Mouse (Mus musculus) adrenal gland, postnatal 14 days (tissue): ENCODE results near the gene Tmem266. TPM values are rescaled to one million over a fixed set of nuclear protein-coding genes. Genes with fewer than 3 reads are reported as not detected.

Source experiments
- DNase-seq: peaks from one replicate; pipeline ENCODE4 v3.0.0; 2021; ENCODE audit warnings: mixed read lengths
- total RNA-seq: library from RNA; stranded (reverse); gene quantifications from 2 replicates; pipeline ENCODE4 v1.2.3, GENCODE M21; 2021

Tmem266 gene
- total RNA-seq, 1 experiment from 2014 or later: 0.93 TPM

- peak; percentile 63 for DNase-seq
Measured at GRCm38 (mm10) chr9:55404256-55404655, 77.5 kb downstream of the Tmem266 start.

DNA sequence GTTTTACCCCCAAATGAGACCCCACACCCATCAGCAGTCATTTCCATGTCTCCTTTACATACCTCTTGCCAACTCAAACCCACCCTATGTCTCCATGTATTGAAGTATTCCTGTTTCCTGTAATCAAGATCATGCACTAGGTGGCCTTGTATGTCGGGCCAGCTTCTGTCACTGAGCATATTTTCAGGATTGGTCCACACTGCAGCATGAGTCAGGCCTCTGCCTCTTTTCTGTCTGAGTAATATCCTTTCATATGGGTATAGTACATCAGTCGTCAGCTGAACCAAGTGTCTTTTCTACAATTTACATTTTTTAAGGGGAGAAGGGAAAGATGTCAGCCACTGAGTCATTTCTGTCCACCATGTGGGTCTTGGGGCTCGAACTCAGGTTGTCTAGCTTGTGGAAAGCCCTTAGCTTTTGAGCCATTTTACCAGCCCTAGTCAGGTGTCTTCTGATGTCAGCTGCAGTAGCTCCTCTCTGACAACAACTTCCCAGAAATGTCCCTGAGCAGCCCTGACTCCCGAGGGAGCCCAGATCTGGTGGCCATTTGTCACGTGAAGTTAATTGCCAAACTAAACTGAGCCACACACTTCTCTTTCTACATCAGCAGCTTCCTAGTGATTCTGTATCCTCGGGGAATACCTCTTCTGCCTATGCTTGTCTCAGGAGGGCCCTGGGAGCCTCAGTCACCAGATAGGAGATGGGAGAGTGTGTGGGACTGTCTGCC lies 78.4 kb downstream of the Tmem266 start:
- DNase-seq: peak; percentile 57

- no peak for DNase-seq
Measured at GRCm38 (mm10) chr9:55406773-55407172, 80.1 kb downstream of the Tmem266 start.

GRCm38 (mm10) chr9:55408851-55409250 lies 82.1 kb downstream of the Tmem266 start:
- no peak for DNase-seq

DNA sequence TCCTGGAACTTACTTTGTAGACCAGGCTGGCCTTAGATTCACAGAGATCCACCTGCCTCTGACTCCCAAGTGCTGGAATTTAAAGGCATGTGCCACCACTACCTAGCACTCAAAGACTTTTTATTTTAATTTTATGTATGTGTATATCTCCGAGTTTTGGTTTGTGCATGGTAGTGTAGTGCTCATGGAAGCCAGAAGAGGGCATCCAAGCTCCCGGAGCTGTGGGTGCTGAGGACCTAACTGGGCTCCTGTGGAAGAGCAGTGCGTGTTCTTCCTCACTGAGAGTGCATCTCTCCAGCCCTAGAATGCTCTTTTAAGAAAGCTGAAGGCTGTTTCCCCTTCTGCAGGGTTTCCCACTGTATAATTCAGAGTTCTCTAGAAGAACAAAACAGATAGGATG lies 83.1 kb downstream of the Tmem266 start:
- no peak for DNase-seq

DNA sequence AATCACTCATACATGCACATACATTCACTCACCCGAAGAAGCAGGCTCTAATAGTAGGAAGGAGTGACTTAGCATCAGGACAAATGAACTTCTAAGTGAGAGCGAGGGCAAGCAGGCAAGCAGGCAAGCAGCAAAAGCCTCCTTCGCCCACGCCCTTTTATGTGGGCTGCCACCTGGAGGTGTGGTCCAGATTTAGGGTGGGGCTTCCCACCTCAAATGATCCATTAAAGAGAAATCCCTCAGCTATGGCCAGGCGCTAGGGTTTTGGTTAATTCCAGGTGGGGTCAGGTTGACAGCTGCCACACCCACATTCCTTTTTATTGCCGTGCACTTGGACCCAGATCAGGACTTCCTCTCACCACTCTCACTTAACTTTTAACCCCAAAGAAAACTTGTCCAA lies 83.7 kb downstream of the Tmem266 start:
- no peak for DNase-seq

GRCm38 (mm10) chr9:55411154-55411553 lies 84.4 kb downstream of the Tmem266 start:
- no peak for DNase-seq

- DNase-seq: peak; percentile 51
Measured at GRCm38 (mm10) chr9:55421786-55422185, 95.1 kb downstream of the Tmem266 start.

DNA sequence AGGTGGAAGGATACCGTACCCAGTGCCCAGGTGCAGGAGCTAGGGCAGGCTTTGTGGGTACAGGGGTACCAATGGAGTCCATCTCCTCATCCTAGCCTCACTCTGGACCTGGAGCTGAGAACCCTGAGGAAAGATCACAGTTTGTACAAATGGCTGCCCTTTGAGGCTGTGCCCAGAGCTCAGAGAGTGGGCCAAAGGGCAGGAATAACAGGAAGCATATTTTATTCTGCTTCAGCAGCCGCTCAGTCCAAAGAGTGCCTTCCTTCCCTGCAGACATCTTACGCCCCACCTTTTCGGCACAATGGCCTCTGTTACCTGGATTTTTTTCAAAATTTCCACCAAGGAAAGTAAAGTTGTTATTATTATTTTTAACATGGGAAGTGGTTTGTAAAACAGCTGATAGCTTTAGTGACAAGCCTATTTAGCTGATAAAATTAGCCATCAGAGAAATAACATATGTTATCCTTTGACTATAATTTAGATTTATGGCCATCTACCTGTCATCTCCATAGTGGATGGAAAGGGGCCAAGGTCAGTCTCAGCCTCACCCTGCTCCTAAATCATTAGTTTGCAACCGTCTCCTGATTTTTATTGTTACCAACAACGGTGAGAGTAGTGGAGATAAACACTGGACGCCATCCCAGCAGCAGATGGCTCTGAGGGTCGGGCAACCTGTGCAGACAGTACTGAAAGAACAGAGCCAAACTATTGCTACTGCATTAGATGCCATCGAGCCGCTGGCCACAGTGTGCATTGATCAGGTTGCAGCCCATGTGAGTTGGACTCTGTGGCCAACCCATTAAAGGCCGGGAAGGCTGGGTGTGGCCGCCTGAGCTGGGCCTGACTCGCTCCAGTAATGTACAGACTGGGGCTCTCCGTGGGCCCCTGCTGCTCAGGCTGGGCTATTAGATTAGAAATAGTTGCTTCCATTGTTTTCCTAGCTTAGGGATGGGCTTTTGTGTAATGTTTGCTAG lies 97.0 kb downstream of the Tmem266 start:
- DNase-seq: no peak

DNA sequence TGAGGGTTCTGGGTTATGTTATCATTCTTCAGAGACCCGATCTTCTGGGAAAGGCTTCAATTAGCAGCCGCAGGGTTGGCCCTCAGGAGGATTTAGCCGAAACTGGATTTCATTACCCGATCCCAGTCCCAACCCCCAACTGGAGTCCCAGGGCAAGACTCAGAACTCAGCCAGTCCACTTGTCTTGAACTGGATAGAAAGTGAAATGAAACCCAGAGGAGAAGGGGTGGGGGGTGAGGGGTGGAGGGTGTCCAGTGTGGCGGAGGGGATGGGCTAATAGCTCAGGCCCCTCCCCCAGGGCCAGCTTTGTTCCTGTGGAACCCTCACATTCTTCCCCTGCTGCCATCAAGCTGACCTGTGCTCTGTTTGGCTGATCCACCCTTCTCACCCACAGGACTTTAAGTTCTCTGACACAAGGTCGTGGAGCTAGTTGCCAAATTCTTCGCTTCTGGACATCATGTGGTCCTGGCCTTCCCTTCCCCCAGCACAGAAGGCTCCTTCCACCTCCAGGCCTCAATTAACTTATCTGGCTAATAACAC lies 98.6 kb downstream of the Tmem266 start:
- DNase-seq: peak; percentile 65

DNA sequence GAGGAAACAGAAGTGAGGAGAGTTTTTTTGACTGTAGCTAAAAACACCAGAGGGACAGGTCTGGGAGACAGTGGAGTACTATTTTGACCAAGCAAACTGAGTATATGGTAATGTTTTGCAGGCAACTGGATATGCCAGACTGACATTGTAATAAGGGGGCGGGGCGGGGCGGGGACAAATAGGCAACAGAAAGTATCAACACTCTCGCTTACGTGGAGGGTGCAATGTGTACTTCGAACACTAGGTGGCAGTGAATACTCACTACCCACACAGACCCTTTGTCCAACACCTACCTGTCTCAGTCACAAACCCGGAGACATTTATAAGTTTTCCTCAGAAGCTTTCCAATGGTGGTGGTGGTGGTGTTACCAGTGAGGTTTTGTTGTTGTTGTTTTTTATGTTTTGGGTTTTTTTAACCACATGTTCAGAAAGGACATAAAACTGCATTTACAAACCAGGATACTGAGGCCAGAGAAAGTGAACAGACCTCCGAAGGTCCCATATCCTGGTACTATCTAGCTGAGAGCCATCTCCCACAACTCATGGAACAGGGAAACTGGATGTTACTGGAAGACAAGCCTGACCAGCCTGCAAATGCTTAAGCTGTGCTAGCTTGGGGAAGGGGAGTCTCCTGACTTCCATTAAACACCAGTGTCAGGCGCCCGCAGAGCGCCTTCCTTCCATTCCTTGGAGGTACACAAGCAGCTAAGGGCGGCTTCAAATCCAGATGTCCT lies 102.7 kb downstream of the Tmem266 start:
- DNase-seq: peak; percentile 80

DNA sequence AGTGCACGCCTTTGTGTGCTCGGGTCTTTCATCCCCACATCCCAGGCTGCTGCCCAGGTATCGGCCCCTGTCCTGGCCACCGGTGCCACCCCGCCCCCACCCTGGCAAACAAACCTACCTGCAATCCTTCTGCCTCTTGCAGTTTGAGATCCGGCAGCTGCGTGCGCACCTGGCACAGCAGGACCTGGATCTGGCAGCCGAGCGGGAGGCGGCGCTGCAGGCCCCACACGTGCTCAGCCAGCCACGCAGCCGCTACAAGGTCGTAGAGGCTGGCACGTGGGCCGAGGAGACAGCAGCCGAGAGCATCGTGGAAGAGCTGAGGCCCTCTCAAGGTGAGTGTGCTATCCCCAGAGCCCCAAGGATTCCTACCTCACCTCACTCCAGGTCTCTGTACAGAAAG lies 103.4 kb downstream of the Tmem266 start:
- peak; percentile 60 for DNase-seq

DNA sequence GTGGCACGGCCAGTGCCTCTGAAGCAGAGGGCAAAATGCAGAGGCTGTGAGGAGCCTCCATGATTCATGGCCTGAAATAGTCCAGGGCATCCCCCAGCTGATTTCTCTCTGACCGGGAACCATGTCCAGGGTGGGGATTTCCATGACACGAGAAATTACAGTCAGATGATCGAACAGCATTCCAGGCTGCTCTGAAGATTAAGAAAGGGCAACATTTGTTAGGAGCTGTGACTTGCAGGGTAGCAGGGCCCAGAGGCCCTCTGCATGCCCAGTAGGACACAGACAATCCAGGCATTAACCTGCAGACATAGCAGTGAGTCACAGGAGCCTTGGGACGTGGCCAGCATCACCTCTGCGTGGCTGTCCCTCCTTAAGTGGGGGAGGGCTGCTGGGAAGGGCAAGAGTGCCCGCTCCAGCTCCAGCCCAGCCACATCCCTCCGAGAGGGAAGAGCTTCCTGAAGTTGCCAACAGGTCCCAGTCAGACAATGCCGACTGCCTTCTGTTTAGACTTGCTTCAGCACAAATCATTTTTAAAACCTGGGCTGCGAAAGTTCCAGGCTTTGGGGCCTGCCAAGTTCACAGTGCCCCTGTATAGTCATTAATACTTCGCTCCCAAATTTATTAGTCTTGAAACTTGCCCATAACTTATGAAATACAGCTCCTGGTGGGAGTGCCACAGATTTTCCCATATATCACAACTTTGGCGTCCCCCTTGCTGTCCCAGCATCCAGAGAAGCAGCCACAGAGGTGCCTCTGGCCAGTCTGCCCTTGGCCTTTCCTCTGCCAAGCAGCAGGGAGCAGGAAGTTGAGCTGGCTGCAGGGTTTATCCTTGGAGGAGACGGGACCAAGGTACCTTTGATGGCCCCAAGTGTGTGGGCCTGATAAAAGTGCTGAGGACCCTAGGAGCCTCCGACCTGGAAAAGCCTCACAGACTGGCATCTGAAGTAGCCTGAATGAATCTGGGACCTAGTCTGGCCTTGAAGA lies 105.9 kb downstream of the Tmem266 start:
- DNase-seq: peak; percentile 48

GRCm38 (mm10) chr9:55433875-55434274 lies 107.2 kb downstream of the Tmem266 start:
- no peak for DNase-seq

GRCm38 (mm10) chr9:55438433-55438832 lies 111.7 kb downstream of the Tmem266 start:
- DNase-seq: no peak

- DNase-seq: no peak
Measured at GRCm38 (mm10) chr9:55439206-55439780, 112.6 kb downstream of the Tmem266 start.

- DNase-seq: no peak
Measured at GRCm38 (mm10) chr9:55447509-55447908, 120.8 kb downstream of the Tmem266 start.

DNA sequence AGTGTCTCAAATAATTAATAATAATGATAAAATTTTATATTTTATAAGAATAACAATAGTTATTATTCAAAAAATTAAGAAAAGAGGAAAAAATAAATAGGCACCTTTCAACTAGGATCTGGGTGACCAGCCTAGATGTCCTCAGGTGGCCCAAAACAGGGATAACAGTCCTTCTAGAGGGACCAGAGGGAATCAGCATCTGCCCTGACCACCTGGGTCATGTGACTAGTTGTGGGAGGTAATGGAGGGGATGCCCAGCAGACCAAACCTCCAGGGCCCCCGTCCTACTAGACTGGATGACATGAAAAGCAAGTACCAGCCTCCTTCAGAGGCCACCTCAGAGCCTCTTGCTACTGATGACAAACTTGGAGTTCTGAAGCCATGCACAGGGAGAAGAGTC lies 122.4 kb downstream of the Tmem266 start:
- no peak for DNase-seq

GRCm38 (mm10) chr9:55450035-55450434 lies 123.3 kb downstream of the Tmem266 start:
- DNase-seq: no peak

DNA sequence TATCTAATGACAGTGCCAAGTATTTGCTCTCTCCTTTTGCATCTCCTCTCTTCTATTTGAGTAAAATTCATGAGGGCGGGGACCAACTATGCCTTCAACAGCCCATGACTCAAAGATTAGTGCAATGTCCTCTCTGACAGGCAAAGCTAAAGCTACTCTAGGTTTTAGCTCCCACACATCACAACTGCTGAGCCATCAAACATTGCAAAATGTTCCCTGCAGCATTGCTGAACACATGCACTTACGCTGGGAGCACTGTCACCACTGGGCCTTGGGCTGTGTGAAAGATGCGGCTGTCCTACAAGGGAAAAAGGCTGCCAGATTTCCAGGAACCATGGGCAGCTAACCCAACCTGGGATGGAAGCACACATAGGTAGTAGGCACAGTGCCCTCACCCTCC lies 124.7 kb downstream of the Tmem266 start:
- peak; percentile 25 for DNase-seq

DNA sequence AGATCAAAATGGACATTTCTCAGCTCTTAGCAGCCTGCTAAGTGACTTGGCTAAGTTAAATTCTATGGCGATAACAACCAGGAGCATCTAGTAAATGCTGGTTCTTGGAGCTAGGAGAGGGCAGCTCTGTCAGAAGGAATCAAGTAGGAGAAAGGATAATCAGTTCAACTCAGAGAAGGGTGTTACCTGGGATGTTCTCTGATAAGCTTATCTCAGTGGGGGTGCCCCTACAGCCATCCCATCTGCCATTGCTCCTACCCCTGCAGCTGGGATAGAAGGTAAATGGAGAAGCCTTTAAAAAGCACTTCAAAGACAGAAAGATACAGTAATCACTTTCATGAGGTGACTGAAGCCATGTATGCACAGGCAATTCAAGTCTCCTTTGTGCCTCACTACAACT lies 126.2 kb downstream of the Tmem266 start:
- no peak for DNase-seq
